Mouse (Mus musculus) kidney, postnatal 14 days (tissue): ENCODE data around the gene Gm9611.
"Not testable (repeated sequence)": the region's sequence is repeated elsewhere in the genome, so short reads cannot be mapped to it uniquely, and the experiment has no call there.

Experiments used
- DNase-seq: peaks from one replicate; pipeline ENCODE4 v3.0.0; 2022; ENCODE audit warnings: mixed read lengths

Gm9611 gene

DNA sequence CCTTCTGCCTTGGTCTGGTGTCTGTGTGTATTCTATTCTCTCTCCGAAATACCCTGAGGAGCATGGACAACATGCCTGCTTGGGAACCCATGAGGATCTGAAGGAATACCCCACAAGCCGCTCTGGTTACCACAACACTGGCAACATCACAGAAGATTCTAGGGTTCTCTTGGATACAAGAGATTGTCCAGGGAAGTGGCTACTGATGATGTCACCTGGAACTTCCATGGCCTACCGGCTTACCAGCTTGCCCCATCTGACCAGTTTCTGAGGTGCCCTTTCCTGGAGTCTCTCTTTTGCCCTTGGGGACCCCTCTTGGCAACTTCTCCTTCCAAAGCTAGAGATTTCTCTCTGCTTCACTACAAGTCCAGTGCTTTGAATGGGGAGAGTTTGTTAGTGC, at the start of gene Gm9611:
Gene Gm9611 (minus strand): TSS at position 101 of the 400 bp plus-strand sequence.
- not testable (repeated sequence) for DNase-seq

DNA sequence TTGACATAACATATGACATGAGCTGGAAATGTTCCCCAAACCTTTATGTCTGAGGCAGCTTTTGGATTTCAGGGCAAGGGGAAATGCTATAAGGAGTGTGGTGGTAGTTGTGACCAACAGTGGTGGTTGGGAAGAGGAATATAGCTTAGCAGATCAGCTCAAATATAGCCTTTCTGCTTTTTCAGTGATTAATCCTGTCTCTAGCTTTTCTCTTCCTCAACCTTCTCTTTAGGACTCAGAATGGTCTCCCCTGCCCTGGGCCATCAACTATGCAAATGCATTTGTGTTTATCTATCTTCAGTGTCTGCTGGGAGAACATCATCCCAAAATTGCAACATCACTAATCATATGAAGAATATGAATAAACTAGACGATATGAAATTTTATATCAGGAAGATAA, 12.8 kb upstream of the Gm9611 start, which contains the start of gene Gm7995:
Gene Gm7995 (plus strand): TSS at position 301 of the 400 bp plus-strand sequence.
- DNase-seq = not testable (repeated sequence)

DNA sequence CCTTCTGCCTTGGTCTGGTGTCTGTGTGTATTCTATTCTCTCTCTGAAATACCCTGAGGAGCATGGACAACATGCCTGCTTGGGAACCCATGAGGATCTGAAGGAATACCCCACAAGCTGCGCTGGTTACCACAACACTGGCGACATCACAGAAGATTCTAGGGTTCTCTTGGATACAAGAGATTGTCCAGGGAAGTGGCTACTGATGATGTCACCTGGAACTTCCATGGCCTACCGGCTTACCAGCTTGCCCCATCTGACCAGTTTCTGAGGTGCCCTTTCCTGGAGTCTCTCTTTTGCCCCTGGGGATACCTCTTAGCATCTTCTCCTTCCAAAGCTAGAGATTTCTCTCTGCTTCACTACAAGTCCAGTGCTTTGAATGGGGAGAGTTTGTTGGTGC, 37.2 kb downstream of the Gm9611 start, which contains the start of gene Gm17026:
Gene Gm17026 (minus strand): TSS at position 101 of the 400 bp plus-strand sequence.
- not testable (repeated sequence) for DNase-seq
